Mouse (Mus musculus): ENCODE measurements at regions not wholly inside any gene's neighbourhood (a gene's known extent, or its start where the extent isn't known, plus 50 kb on each side); places are given as distances from the start of the nearest gene placed in this dataset.

DNA sequence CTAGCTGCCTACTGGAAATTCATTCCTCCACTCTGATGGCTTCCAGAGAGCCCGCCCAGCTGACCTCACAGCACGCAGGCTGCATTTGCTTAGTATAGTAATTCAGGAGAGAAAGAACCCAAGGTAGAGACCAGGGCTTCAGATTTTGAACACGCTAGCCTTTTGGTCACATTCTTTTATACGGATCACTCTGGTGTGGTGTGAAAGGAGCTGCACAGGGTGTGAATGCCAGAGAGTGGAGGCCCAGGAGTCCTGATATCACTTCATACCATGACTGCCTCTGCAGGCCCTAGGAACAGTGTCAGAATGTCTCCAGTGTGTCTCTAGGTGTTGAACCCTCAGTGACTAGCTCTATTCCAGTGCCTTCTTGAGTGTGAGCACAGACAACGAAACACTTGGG, 164.2 kb upstream of the Npvf start:
- TF ChIP-seq POLR2A (IDR thresholded peaks at IDR 0.05; ENCODE audit: borderline replicate concordance, control insufficient read depth, low read depth, low read length) (no peak), CTCF (IDR thresholded peaks at IDR 0.05; ENCODE audit: control insufficient read depth, insufficient read depth, low read length) (no peak)

Measured in bone marrow, adult 2 months (tissue).